In genomic region chr12:113140616-113141411, GRCm38 (mm10) we compare ENCODE assay signal across 8 mouse cellular contexts. TPM values are rescaled to one million over a fixed set of nuclear protein-coding genes. Genes with fewer than 3 reads are reported as not detected.
DNase-seq lines count a peak whose midpoint lies in the region; ATAC-seq and TF ChIP-seq lines count a peak whose summit lies in the region.

No protein-coding gene starts in this region.

- peak; percentile 32 to 44 for DNase-seq in cerebellum, postnatal 14 days
- no peak for DNase-seq in cerebellum, adult 9-11 months
- peak; percentile 83 to 86 for DNase-seq in heart, adult 18-20 months
- no peak for DNase-seq in retina, postnatal 1 day

- H3K4me3 ChIP-seq in bone marrow macrophage, adult 2 months (ENCODE audit: insufficient read depth, low read length), result peak overlapping the region; percentile 58
- peak overlapping the region; percentile 63 for H3K4me3 ChIP-seq in intestine, embryonic 16.5 days (ENCODE audit: low read length)
- peak overlapping the region; percentile 73 for H3K4me3 ChIP-seq in liver, embryonic 16.5 days (ENCODE audit: low read depth, low read length)
- H3K4me3 ChIP-seq in neural tube, embryonic 14.5 days (ENCODE audit: low read depth, low read length), result peak overlapping the region; percentile 65

- no peak for TF ChIP-seq POLR2A in bone marrow macrophage, adult 2 months (IDR thresholded peaks at IDR 0.05; ENCODE audit: borderline replicate concordance, low read depth, low read length)

- H3K9me3 ChIP-seq in intestine, embryonic 16.5 days (ENCODE audit: control insufficient read depth, low read length), result no peaks in the 10 kb centered on the region
- no peaks in the 10 kb centered on the region for H3K9me3 ChIP-seq in liver, embryonic 16.5 days (replicated peaks; ENCODE audit: control insufficient read depth, low read length)
- no peaks in the 10 kb centered on the region for H3K9me3 ChIP-seq in neural tube, embryonic 14.5 days (ENCODE audit: control insufficient read depth, low read length)

- H3K27ac ChIP-seq in bone marrow macrophage, adult 2 months (ENCODE audit: insufficient read depth, low read depth, low read length), result no peak overlapping the region
- H3K27ac ChIP-seq in intestine, embryonic 16.5 days (ENCODE audit: low read length), result peak overlapping the region; percentile 54
- H3K27ac ChIP-seq in liver, embryonic 16.5 days (ENCODE audit: low read length), result peak overlapping the region; percentile 46
- peak overlapping the region; percentile 64 for H3K27ac ChIP-seq in neural tube, embryonic 14.5 days (ENCODE audit: low read depth, low read length)

- H3K9ac ChIP-seq in intestine, embryonic 16.5 days (ENCODE audit: low read depth, low read length), result peak overlapping the region; percentile 66
- peak overlapping the region; percentile 68 for H3K9ac ChIP-seq in liver, embryonic 16.5 days (ENCODE audit: low read depth, low read length)
- peak overlapping the region; percentile 68 for H3K9ac ChIP-seq in neural tube, embryonic 14.5 days (replicated peaks; ENCODE audit: low read depth, low read length)

- peaks cover 18% of the 10 kb centered on the region for H3K36me3 ChIP-seq in intestine, embryonic 16.5 days (ENCODE audit: control insufficient read depth, insufficient read depth, low read length)
- H3K36me3 ChIP-seq in liver, embryonic 16.5 days (ENCODE audit: control insufficient read depth, insufficient read depth), result peaks cover 5% of the 10 kb centered on the region; the same call in 1 of the 2 replicates
- H3K36me3 ChIP-seq in neural tube, embryonic 14.5 days (ENCODE audit: control insufficient read depth, insufficient read depth, low read length), result peaks cover 15% of the 10 kb centered on the region

- peaks cover 21% of the 10 kb centered on the region for H3K27me3 ChIP-seq in intestine, embryonic 16.5 days (replicated peaks; ENCODE audit: control insufficient read depth, insufficient read depth, low read length)
- peaks cover 39% of the 10 kb centered on the region for H3K27me3 ChIP-seq in liver, embryonic 16.5 days (ENCODE audit: control insufficient read depth, insufficient read depth, low read depth, low read length)
- no peaks in the 10 kb centered on the region for H3K27me3 ChIP-seq in neural tube, embryonic 14.5 days (ENCODE audit: control insufficient read depth, insufficient read depth, low read length)

- peak overlapping the region; percentile 94 for H3K4me2 ChIP-seq in intestine, embryonic 16.5 days (ENCODE audit: low read depth, low read length)
- H3K4me2 ChIP-seq in liver, embryonic 16.5 days (ENCODE audit: low read depth, low read length), result peak overlapping the region; percentile 96
- H3K4me2 ChIP-seq in neural tube, embryonic 14.5 days (ENCODE audit: low read depth, low read length), result peak overlapping the region; percentile 68

- no peak for TF ChIP-seq CTCF in bone marrow macrophage, adult 2 months (IDR thresholded peaks at IDR 0.05; ENCODE audit: low read depth, low read length)

- peak; percentile 7 for ATAC-seq in intestine, embryonic 16.5 days
- ATAC-seq in liver, embryonic 16.5 days (ENCODE audit: low read depth), result peak; percentile 65
- ATAC-seq in neural tube, embryonic 14.5 days (ENCODE audit: low read depth), result no peak; the same call in 1 of the 2 replicates

- 0 out of 2 replicates have a peak, but pooled peaks cover 2% of the 10 kb centered on the region for H3K4me1 ChIP-seq in bone marrow macrophage, adult 2 months (ENCODE audit: control insufficient read depth, insufficient read depth, low read length)
- peaks cover 46% of the 10 kb centered on the region for H3K4me1 ChIP-seq in intestine, embryonic 16.5 days (ENCODE audit: control insufficient read depth, insufficient read depth, low read length)
- H3K4me1 ChIP-seq in liver, embryonic 16.5 days (ENCODE audit: control insufficient read depth, low read depth, low read length), result peaks cover 29% of the 10 kb centered on the region
- H3K4me1 ChIP-seq in neural tube, embryonic 14.5 days (ENCODE audit: control insufficient read depth, insufficient read depth, low read length), result peaks cover 31% of the 10 kb centered on the region

- 3% methylated on average over 49 of the region's 49 CpGs for WGBS in intestine, embryonic 16.5 days
- 2% methylated on average over 49 of the region's 49 CpGs for WGBS in liver, embryonic 16.5 days (ENCODE audit: insufficient replicate concordance)
- WGBS in neural tube, embryonic 14.5 days, result 1% methylated on average over 49 of the region's 49 CpGs

RNA-seq across cellular contexts. Expression of gene Crip2, which starts 0.8 kb away (rescaled TPM):
- 1.1 and 2.3 TPM in 2 replicates for polyA plus RNA-seq in bone marrow macrophage, adult 2 months (2012; ENCODE audit: insufficient read depth, insufficient read length, missing spikeins)
- 1,000 to 10,000 TPM; 1,463 to 1,557 TPM for total RNA-seq in heart, adult 18-20 months (2021)
- polyA plus RNA-seq in intestine, embryonic 16.5 days (2015; fragmentation: Nextera tagmentation; extraction: Ambion mirVana), result 124 and 130 TPM in 2 replicates
- 41.6 and 43.8 TPM in 2 replicates for polyA plus RNA-seq in liver, embryonic 16.5 days (2015; fragmentation: Nextera tagmentation; extraction: Ambion mirVana)
- 239 and 300 TPM in 2 replicates for polyA plus RNA-seq in neural tube, embryonic 14.5 days (2014; fragmentation: Nextera tagmentation; extraction: Ambion mirVana)

RNA-seq across cellular contexts. Expression of gene Crip1, which starts 5.3 kb away (rescaled TPM):
- polyA plus RNA-seq in bone marrow macrophage, adult 2 months (2012; ENCODE audit: insufficient read depth, insufficient read length, missing spikeins), result 582 and 589 TPM in 2 replicates
- total RNA-seq in heart, adult 18-20 months (2021), result 100 to 1,000 TPM; 191 to 201 TPM
- polyA plus RNA-seq in intestine, embryonic 16.5 days (2015; fragmentation: Nextera tagmentation; extraction: Ambion mirVana), result 489 and 523 TPM in 2 replicates
- polyA plus RNA-seq in liver, embryonic 16.5 days (2015; fragmentation: Nextera tagmentation; extraction: Ambion mirVana), result 97.4 and 102 TPM in 2 replicates
- 11.7 and 46.0 TPM in 2 replicates for polyA plus RNA-seq in neural tube, embryonic 14.5 days (2014; fragmentation: Nextera tagmentation; extraction: Ambion mirVana)

RNA-seq across cellular contexts. Expression of gene Tedc1, which starts 15.4 kb away (rescaled TPM):
- 7.1 and 8.7 TPM in 2 replicates for polyA plus RNA-seq in bone marrow macrophage, adult 2 months (2012; ENCODE audit: insufficient read depth, insufficient read length, missing spikeins)
- total RNA-seq in heart, adult 18-20 months (2021), result under 1 TPM; 0.31 to 0.89 TPM
- 21.4 and 22.7 TPM in 2 replicates for polyA plus RNA-seq in intestine, embryonic 16.5 days (2015; fragmentation: Nextera tagmentation; extraction: Ambion mirVana)
- 9.1 and 9.2 TPM in 2 replicates for polyA plus RNA-seq in liver, embryonic 16.5 days (2015; fragmentation: Nextera tagmentation; extraction: Ambion mirVana)
- 12.7 and 17.5 TPM in 2 replicates for polyA plus RNA-seq in neural tube, embryonic 14.5 days (2014; fragmentation: Nextera tagmentation; extraction: Ambion mirVana)

RNA-seq across cellular contexts. Expression of gene Mta1, which starts 42.7 kb away (rescaled TPM):
- 38.9 and 43.0 TPM in 2 replicates for polyA plus RNA-seq in bone marrow macrophage, adult 2 months (2012; ENCODE audit: insufficient read depth, insufficient read length, missing spikeins)
- total RNA-seq in heart, adult 18-20 months (2021), result 10 to 100 TPM; 43.9 to 46.2 TPM
- 8.0 TPM in 2 replicates for polyA plus RNA-seq in intestine, embryonic 16.5 days (2015; fragmentation: Nextera tagmentation; extraction: Ambion mirVana)
- 3.4 and 3.5 TPM in 2 replicates for polyA plus RNA-seq in liver, embryonic 16.5 days (2015; fragmentation: Nextera tagmentation; extraction: Ambion mirVana)
- polyA plus RNA-seq in neural tube, embryonic 14.5 days (2014; fragmentation: Nextera tagmentation; extraction: Ambion mirVana), result 19.2 and 19.6 TPM in 2 replicates

RNA-seq across cellular contexts. Expression of gene Tmem121, which starts 44.9 kb away (rescaled TPM):
- polyA plus RNA-seq in bone marrow macrophage, adult 2 months (2012; ENCODE audit: insufficient read depth, insufficient read length, missing spikeins), result not detected in 2 replicates
- not detected for total RNA-seq in heart, adult 18-20 months (2021)
- polyA plus RNA-seq in intestine, embryonic 16.5 days (2015; fragmentation: Nextera tagmentation; extraction: Ambion mirVana), result 5.6 and 5.8 TPM in 2 replicates
- 0.36 and 0.39 TPM in 2 replicates for polyA plus RNA-seq in liver, embryonic 16.5 days (2015; fragmentation: Nextera tagmentation; extraction: Ambion mirVana)
- polyA plus RNA-seq in neural tube, embryonic 14.5 days (2014; fragmentation: Nextera tagmentation; extraction: Ambion mirVana), result 24.9 and 29.4 TPM in 2 replicates

Comparison
In these comparisons a context has a peak if more than half of its experiments do, and no peak if none do; other contexts are left out.
1. DNase-seq: peak in cerebellum, postnatal 14 days (2 of 2) and heart, adult 18-20 months (2 of 2); none in cerebellum, adult 9-11 months (single experiment) and retina, postnatal 1 day (single experiment).
2. RNA of gene Crip2, which starts 0.8 kb away (polyA plus RNA-seq): 239 to 300 TPM in neural tube, embryonic 14.5 days, 124 to 130 TPM in intestine, embryonic 16.5 days and 41.6 to 43.8 TPM in liver, embryonic 16.5 days; 1.1 to 2.3 TPM in bone marrow macrophage, adult 2 months; every median in the first group is over 10 times any median in the second.
3. Peak in every context shown above with its lines, with median percentiles within 50 percentile points of each other: H3K4me3 ChIP-seq, H3K4me2 ChIP-seq and H3K9ac ChIP-seq.